Mouse (Mus musculus): Measurements from ENCODE around the gene Hspbp1. TPM values are rescaled to one million over a fixed set of nuclear protein-coding genes. Genes with fewer than 3 reads are reported as not detected.

The Hspbp1 gene
- total and polyA plus RNA-seq, 2 experiments from 2014 or later, result 72.9 to 138 TPM

- H3K4me2 ChIP-seq (ENCODE audit: low read depth, low read length), result no peak overlapping the region
- H3K36me3 ChIP-seq (replicated peaks; ENCODE audit: control insufficient read depth, insufficient read depth, low read length), result peaks cover 17% of the 10 kb centered on the region
- H3K9ac ChIP-seq (replicated peaks; ENCODE audit: low read depth, low read length), result no peak overlapping the region
- no peaks in the 10 kb centered on the region for H3K27me3 ChIP-seq (ENCODE audit: control insufficient read depth, insufficient read depth, low read length)
- no peak for DNase-seq (ENCODE audit: low spot score)
- no peak for ATAC-seq (ENCODE audit: insufficient read depth, low read depth)
- WGBS, result 85% methylated on average over 5 of the region's 5 CpGs
- H3K4me3 ChIP-seq (ENCODE audit: low read depth, low read length), result no peak overlapping the region
- no peaks in the 10 kb centered on the region for H3K9me3 ChIP-seq (replicated peaks; ENCODE audit: control insufficient read depth, low read length)
- H3K27ac ChIP-seq (ENCODE audit: low read depth), result no peak overlapping the region
- no peak for TF ChIP-seq EP300 (IDR thresholded peaks at IDR 0.05; ENCODE audit: low read depth)
- TF ChIP-seq CTCF (IDR thresholded peaks at IDR 0.05; ENCODE audit: low read depth), result no peak
- peaks cover 9% of the 10 kb centered on the region for H3K4me1 ChIP-seq (ENCODE audit: control insufficient read depth, insufficient read depth)
Observed at GRCm38 (mm10) chr7:4683307-4683706, 1.6 kb downstream of the Hspbp1 start.

GRCm38 (mm10) chr7:4675200-4675599 is 9.7 kb downstream of the Hspbp1 start:
- ATAC-seq (ENCODE audit: insufficient read depth, low read depth), result no peak
- DNase-seq (ENCODE audit: low spot score), result no peak
- Histone ChIP-seq H3K9me3 (replicated peaks; ENCODE audit: control insufficient read depth, low read length) (no peaks in the 10 kb centered on the region), H3K36me3 (replicated peaks; ENCODE audit: control insufficient read depth, insufficient read depth, low read length) (peaks cover 61% of the 10 kb centered on the region), H3K27ac (ENCODE audit: low read depth) (no peak overlapping the region), H3K4me1 (ENCODE audit: control insufficient read depth, insufficient read depth) (peaks cover 6% of the 10 kb centered on the region; the same call in 1 of the 2 replicates), H3K4me2 (ENCODE audit: low read depth, low read length) (no peak overlapping the region), H3K4me3 (ENCODE audit: low read depth, low read length) (no peak overlapping the region), H3K9ac (replicated peaks; ENCODE audit: low read depth, low read length) (no peak overlapping the region), H3K27me3 (ENCODE audit: control insufficient read depth, insufficient read depth, low read length) (no peaks in the 10 kb centered on the region)
- TF ChIP-seq CTCF (IDR thresholded peaks at IDR 0.05; ENCODE audit: low read depth) (no peak), EP300 (IDR thresholded peaks at IDR 0.05; ENCODE audit: low read depth) (no peak)
- 75% methylated on average over 7 of the region's 7 CpGs for WGBS

GRCm38 (mm10) chr7:4674114-4674731 is 10.6 kb downstream of the Hspbp1 start:
- no peak for TF ChIP-seq EP300 (IDR thresholded peaks at IDR 0.05; ENCODE audit: low read depth)
- TF ChIP-seq CTCF (IDR thresholded peaks at IDR 0.05; ENCODE audit: low read depth), result no peak
- 87% methylated on average over 12 of the region's 12 CpGs for WGBS
- ATAC-seq (ENCODE audit: insufficient read depth, low read depth) (no peak), DNase-seq (ENCODE audit: low spot score) (no peak)
- Histone ChIP-seq H3K4me3 (ENCODE audit: low read depth, low read length) (no peak overlapping the region), H3K9me3 (replicated peaks; ENCODE audit: control insufficient read depth, low read length) (no peaks in the 10 kb centered on the region), H3K36me3 (replicated peaks; ENCODE audit: control insufficient read depth, insufficient read depth, low read length) (peaks cover 68% of the 10 kb centered on the region), H3K9ac (replicated peaks; ENCODE audit: low read depth, low read length) (no peak overlapping the region), H3K27ac (ENCODE audit: low read depth) (no peak overlapping the region), H3K4me2 (ENCODE audit: low read depth, low read length) (no peak overlapping the region), H3K4me1 (ENCODE audit: control insufficient read depth, insufficient read depth) (peaks cover 6% of the 10 kb centered on the region; the same call in 1 of the 2 replicates), H3K27me3 (ENCODE audit: control insufficient read depth, insufficient read depth, low read length) (no peaks in the 10 kb centered on the region)

GRCm38 (mm10) chr7:4671956-4672355 is 12.9 kb downstream of the Hspbp1 start:
- Histone ChIP-seq H3K36me3 (replicated peaks; ENCODE audit: control insufficient read depth, insufficient read depth, low read length) (peaks cover 64% of the 10 kb centered on the region), H3K4me1 (ENCODE audit: control insufficient read depth, insufficient read depth) (peaks cover 6% of the 10 kb centered on the region; the same call in 1 of the 2 replicates), H3K4me3 (ENCODE audit: low read depth, low read length) (no peak overlapping the region), H3K4me2 (ENCODE audit: low read depth, low read length) (no peak overlapping the region), H3K9ac (replicated peaks; ENCODE audit: low read depth, low read length) (no peak overlapping the region), H3K27ac (ENCODE audit: low read depth) (peak overlapping the region; percentile 81), H3K9me3 (replicated peaks; ENCODE audit: control insufficient read depth, low read length) (no peaks in the 10 kb centered on the region), H3K27me3 (ENCODE audit: control insufficient read depth, insufficient read depth, low read length) (no peaks in the 10 kb centered on the region)
- TF ChIP-seq CTCF (IDR thresholded peaks at IDR 0.05; ENCODE audit: low read depth) (no peak), EP300 (IDR thresholded peaks at IDR 0.05; ENCODE audit: low read depth) (no peak)
- ATAC-seq (ENCODE audit: insufficient read depth, low read depth) (peak; percentile 91), DNase-seq (ENCODE audit: low spot score) (peak; percentile 69)
- 59% methylated on average over 4 of the region's 4 CpGs for WGBS

GRCm38 (mm10) chr7:4670655-4671255 is 14.1 kb downstream of the Hspbp1 start:
- Histone ChIP-seq H3K36me3 (replicated peaks; ENCODE audit: control insufficient read depth, insufficient read depth, low read length) (peaks cover 64% of the 10 kb centered on the region), H3K4me2 (ENCODE audit: low read depth, low read length) (no peak overlapping the region)
- ATAC-seq (ENCODE audit: insufficient read depth, low read depth), result no peak

More at GRCm38 (mm10) chr7:4670655-4671255, 14.1 kb downstream of the Hspbp1 start:
- H3K9me3 ChIP-seq (replicated peaks; ENCODE audit: control insufficient read depth, low read length), result no peaks in the 10 kb centered on the region
- no peak overlapping the region for H3K4me3 ChIP-seq (ENCODE audit: low read depth, low read length)
- WGBS, result 82% methylated on average over 8 of the region's 8 CpGs
- no peak for TF ChIP-seq CTCF (IDR thresholded peaks at IDR 0.05; ENCODE audit: low read depth)
- H3K9ac ChIP-seq (replicated peaks; ENCODE audit: low read depth, low read length), result no peak overlapping the region
- no peaks in the 10 kb centered on the region for H3K27me3 ChIP-seq (ENCODE audit: control insufficient read depth, insufficient read depth, low read length)
- H3K4me1 ChIP-seq (ENCODE audit: control insufficient read depth, insufficient read depth), result peaks cover 6% of the 10 kb centered on the region; the same call in 1 of the 2 replicates
- no peak for DNase-seq (ENCODE audit: low spot score)
- H3K27ac ChIP-seq (ENCODE audit: low read depth), result no peak overlapping the region

All from heart, postnatal 0 days (tissue).